Mouse (Mus musculus) left cerebral cortex, adult 9 months (tissue): ENCODE measurements around the gene Coro6.

Experiments used
- DNase-seq, 2 experiments: peaks; one replicate each; pipeline ENCODE4 v3.0.0; 2022; ENCODE audit warnings: low spot score in 2 of 2

Gene Coro6

DNA sequence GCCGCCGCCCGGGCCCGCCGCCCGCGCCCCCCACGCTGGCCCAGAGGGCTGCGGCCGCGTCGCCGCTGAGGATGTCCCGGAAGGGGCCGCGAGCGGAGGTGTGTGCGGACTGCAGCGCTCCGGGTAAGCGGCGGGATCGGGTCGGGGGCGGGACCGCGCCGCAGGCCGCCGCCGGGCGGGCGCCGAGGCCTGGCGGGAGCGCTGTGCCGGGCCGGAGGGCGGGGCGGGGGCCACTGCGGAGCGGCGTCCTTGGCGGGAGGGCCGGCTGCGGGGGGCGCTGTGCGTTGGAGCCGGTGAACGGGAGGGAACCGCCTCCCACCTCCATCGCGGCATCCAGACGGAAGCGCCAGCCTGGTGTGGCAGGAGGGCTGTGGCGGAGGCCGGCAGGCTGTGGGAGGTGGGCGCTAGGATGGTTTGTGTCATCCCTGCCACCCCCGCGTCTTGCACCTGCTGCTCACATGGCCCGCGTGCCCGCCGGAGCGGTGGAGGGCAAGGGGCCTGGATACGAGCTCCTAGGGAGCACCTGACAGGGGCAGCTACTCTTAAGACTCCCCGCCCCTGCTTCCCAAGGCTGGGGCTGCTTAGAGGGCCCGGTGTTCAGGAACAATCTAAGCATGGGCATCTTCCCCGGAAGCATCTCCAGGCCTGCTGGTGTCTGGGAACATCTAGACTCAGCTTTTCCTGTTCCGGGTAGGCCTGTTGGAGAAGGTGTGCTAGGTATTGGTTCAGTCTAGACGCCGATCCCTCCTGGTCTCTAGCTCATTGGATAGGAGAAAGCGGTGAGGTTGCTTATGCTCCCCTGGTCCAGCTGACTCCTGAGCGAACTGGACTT lies 31.5 kb downstream of the Coro6 start, which contains the start of gene Git1:
Git1 (plus strand) TSS at position 51 of the 832 bp plus-strand sequence.
- peak in 1 of 2 experiments; percentile 69 for DNase-seq

DNA sequence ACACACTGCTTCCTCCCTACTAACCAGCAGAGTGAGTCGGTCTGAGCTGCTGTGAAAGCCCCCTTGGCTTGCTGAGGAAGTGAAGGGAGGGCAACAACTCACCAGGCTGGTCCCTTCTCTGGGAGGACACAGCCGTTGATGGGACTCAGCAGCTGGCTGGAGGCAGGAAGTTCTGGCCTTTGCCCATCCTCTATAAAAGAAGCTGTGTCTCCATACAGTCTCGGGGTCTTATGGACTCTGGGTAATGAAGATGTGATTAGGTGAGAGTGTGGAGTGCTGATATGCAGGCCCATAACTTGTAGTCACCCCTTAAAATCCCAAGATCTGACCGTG lies 32.1 kb downstream of the Coro6 start:
- no peak for DNase-seq

DNA sequence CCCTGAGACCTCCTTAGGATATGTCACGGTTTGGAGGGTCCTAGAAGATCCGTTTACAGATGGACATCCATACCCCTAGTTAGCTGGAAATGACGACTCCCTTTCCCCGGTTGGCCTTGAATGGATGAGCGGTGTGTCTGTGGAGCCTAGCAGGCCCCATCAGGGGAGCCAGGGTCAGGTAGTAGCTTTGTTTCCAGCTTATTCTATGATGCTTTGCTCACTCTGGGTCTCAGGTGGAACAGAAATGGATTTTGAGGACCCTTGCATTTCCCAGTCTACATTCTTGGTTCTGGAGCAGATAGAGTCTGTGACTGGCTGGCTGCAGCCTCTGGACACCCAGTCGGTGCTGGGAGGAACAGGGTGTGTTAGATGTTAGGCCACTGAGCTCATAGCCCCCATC lies 32.6 kb downstream of the Coro6 start:
- no peak for DNase-seq

DNA sequence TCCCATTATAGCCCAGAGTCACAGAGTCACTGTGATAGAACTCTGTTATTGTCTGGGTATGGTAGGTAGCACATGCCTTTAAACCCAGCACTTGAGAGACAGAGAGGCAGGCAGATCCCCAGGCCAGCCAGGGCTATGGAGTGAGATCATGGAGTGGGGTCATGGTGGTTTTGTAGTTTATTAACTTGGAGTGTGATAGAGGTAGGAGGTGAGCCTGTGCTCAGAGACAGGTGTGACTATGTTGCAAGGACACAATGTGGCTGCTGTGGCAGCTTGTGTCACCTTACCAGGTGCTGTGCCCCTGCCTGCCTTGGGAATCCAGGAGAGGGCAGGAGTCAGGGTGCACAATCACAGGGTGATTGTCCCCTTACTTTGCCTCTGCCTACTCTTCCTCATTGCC lies 33.3 kb downstream of the Coro6 start:
- no peak for DNase-seq

DNA sequence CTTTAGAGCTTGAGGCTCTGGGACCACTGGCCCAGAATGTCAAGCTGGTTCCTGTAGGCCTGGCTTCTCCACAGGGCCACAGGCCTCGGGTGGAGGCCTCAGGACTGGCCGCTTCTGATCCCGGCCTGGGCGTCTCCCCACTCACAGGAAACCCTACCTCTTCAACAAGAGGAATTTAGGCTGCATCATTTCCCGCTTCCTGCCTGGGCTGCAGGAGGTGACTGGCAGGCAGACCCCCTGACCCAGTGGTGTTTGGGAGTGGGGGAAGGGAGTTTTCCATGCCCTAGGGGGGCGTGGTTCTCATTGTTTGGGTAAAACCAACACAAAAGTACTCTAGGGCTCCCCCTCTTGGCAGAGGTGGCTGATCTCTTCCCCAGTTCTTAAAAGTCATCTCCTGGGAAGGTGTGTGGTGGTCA lies 35.1 kb downstream of the Coro6 start:
- DNase-seq: no peak

DNA sequence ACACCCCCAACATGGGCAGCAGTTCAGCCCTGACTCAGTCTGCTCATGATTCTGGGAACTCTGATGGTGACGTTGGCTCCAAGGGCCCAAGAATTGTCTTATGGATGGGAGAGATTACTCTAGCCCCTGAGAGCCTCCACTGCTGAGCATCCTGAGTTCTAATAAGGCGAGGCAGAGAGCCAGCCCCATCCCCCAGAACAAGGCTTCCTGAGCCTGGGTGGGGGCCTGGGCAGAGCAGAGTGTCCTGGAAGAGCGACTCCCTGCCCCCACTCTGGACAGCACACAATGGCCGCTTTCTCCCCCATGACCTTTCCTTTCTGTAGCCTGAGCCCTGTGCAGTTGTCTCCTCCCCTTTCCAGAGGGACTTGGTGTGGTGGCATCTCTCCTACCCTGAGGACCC lies 35.6 kb downstream of the Coro6 start:
- DNase-seq: no peak

DNA sequence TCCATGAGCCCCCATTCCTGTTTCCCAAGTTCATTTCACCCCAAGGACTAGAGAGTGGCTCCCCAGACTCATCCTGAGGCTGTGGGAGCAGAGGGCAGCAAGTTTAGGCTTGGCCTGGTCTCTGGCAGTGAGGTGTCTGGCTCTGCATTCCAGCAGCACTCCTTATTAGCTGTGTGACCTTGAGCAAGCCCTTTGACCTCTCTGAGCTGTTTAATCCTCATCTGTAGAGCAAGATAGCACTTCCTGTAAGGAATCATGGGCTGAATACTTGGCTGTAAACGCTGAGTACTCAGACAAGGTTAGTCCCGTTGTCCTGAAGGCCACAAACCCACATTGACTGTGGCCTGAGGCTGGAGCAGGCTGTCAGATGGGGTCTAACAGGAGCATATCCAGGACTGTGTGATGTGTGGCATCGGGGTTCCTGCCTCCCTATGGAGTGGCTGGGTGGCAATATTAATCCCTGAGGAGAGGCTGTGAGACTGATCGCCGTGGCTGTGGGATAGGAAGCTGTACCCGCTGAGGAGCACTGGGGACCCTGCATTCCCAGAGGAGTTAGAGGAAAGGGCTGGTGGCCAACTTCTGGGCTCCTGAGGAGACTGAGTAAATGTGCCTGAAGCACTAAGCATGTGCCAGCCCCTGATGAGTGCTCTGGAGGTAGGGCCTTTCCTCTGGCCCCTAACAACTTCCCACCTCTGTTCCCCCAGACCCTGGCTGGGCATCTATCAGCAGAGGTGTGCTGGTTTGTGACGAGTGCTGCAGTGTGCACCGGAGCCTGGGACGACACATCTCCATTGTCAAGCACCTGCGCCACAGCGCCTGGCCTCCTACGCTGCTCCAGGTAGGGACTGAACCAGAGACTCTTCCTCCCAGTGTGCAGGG lies 36.3 kb downstream of the Coro6 start:
- no peak for DNase-seq

DNA sequence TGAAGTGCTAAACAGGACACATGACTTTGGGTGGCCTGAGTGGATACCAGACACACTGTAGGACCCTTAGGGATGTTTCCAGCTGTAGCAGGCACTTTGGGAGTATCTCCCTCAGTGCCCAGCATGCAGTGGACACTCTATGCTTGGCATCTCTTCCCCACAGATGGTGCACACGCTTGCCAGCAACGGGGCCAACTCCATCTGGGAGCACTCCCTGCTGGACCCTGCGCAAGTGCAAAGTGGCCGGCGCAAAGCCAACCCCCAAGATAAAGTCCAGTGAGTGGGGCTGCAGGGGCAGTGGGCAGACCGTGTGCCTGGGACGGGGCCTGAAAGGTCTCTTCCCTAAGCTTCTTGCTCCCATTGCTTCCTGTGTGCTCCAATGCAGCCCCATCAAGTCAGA lies 37.1 kb downstream of the Coro6 start:
- no peak for DNase-seq

DNA sequence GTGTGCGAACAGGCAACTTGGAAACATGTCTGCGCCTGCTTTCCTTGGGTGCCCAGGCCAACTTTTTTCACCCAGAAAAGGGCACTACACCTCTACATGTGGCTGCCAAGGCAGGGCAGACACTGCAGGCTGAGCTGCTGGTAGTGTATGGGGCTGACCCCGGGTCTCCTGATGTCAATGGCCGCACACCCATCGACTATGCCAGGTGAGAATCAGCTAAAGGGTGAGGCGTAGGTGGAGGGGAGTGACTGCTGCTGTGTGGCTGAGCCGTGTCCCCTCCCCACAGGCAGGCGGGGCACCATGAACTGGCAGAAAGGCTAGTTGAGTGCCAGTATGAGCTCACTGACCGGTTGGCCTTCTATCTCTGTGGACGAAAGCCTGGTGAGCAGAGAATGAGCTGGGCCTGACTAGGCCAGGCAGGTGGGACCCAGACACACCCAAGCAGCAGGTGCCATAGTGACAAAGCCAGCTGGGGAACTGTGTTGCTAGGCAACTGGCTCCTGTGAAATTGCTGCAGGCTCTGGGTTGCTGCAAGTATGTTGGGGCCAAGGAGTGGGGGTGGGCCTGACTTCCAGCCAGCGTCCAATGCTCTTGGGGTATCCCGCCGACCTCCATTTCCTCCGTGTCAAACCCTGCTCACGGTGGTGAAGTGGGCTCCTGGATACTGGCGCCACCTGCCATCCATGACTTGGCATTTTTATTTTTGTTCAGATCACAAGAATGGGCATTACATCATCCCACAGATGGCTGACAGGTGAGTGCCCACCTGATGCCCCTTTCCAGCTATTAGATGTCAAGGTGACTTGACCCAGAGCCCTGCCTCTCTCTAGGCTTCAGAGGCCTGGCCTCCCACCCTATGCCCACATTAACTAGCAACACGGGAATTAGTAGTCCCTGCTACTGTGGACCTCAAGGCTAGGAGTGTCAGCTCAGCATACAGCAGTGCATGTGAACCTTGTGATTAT lies 38.4 kb downstream of the Coro6 start:
- DNase-seq: peak in 1 of 2 experiments; percentile 72

DNA sequence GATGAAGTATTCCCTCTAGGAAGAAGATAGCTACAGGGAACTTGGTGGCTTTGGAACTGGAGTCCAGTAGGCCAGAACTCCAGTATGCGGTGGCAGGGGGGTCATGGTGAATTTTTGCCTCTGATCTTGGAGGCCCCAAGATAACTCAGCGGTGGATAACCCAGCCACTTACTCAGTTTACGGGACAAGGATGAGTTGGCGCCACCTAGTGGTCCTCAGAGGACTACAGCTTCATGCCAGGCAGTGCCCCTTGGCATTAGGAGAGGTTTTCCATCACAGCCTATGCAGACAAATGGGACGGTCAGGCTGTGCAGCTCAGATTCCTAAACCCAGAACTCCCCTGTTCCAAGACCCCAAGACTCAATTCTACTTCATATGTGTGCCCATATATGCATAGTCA lies 39.2 kb downstream of the Coro6 start:
- peak in 1 of 2 experiments; percentile 85 for DNase-seq

DNA sequence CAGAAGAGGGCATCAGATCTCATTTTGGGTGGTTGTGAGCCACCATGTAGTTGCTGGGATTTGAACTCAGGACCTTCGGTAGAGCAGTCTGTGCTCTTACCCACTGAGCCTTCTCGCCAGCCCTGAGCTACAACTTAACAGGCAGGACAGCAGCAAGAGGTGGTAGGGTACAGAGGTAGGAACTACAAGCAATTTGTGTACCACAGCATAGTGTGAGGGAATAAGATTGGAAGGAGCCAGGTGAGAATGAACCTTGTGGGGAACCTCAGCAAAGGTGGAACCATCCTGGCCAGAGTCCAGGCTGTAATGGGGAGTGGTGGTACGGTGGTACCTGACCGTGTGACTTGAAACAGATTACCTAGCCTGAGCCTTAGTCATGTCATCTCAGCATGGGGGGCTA lies 39.8 kb downstream of the Coro6 start:
- no peak for DNase-seq

DNA sequence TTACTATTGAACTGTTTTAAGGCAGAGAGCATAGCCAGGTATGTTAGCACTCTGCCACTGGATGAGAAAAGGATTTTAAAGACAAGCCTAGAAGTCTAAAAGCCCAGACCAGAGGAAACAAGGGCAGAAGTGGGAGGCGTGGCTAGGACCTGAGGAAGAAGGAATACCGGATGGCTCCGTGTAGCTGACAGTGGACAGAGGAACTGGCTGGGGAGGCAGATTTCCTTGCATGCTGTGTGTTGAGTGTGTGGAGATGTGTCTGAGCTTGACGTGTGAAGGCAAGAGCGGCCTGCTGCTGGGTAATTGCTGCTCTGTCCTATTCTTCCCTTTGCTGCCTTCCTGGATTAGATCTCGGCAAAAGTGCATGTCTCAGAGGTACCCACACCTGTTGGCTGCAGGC lies 40.3 kb downstream of the Coro6 start:
- DNase-seq: no peak

DNA sequence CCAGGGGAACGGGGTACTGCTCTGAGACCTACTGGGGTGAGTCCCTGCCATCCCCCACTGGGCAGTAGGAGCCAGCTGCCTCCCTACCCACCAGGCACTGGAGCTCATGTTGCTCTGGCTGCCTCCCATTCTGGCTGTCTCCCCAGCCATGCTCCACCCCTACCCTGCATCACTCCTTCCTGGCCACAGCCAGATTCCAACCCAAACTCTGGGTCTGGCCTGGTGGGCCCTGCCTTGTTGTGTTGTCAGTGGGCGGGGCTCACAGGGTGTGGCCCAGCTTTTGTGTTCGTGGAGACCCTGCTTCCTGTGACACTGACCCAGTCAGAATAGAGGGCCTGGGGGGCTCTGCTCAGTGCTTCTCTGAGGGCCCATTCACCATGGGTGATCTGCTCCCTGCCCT lies 41.3 kb downstream of the Coro6 start:
- DNase-seq: no peak

DNA sequence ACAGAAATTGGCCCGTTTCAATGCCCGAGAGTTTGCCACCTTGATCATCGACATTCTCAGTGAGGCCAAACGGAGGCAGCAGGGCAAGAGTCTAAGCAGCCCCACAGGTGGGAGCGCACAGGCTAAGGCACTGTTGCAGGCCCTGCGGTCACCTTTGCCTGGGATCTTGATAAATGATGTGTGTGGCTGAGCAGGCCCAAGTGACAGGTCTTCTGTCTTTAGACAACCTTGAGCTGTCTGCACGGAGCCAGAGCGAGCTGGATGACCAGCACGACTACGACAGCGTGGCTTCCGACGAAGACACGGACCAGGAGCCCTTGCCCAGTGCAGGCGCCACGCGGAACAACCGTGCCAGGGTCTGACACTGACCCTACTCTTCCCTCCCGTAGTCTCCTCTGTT lies 42.2 kb downstream of the Coro6 start:
- no peak for DNase-seq

DNA sequence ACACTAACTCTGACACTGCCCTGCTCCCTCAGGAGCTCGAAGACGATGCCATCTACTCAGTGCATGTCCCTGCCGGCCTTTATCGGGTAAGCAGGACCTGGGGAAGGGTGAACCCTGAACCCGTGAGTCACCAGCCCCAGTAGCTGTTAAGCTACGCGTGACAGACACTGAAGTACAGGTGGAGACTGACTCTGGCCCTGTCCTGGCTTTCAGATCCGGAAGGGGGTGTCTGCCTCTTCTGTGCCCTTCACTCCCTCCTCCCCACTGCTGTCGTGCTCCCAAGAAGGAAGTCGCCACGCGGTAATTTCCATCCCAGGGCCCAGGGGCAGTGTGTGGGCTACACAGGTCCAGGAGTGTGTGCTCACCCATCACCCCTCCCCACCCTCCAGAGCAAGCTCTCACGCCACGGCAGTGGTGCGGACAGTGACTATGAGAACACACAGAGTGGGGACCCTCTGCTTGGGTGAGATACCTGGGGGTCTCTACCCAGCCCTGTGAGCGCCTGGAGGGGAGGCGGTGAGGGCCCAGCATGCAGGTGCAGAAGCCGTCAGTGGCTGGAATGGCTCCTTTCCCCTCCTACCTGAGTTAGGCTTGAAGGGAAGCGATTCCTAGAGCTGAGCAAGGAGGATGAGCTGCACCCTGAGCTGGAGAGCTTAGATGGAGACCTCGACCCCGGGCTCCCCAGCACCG lies 43.2 kb downstream of the Coro6 start:
- no peak for DNase-seq

DNA sequence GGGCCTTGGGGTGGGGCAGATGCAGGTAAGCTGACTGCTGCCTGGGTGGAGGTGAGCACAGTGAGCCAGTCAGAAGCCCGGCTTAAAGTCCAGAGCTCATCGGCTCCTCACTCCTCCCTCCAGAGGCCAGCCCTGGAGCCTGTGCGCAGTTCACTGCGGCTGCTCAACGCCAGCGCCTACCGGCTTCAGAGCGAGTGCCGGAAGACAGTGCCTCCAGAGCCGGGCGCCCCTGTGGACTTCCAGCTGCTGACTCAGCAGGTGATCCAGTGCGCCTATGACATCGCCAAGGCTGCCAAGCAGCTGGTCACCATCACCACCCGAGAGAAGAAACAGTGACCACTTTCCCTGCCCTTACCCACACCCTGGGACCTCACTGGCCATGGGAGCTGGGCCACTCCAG lies 44.1 kb downstream of the Coro6 start:
- no peak for DNase-seq

DNA sequence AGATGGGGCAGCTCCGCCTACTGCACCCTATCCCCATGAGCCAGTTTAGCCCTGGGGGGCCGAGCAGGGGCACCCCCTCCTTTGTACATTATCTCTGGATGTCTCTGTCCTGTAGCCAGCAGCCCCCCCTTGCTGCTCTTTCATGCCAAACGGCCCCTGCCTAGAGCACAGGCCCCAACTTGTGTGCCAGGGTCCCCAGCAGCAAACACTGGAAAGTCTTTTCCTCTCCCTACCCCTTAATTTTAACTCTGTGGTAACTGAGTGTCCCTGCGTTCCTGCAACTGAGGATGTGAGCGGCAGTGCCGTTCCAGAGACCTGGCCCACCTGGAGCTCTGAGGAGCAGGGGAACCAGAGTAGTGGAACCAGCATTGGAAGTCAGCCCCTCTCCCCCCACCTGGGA lies 44.7 kb downstream of the Coro6 start:
- DNase-seq: no peak

DNA sequence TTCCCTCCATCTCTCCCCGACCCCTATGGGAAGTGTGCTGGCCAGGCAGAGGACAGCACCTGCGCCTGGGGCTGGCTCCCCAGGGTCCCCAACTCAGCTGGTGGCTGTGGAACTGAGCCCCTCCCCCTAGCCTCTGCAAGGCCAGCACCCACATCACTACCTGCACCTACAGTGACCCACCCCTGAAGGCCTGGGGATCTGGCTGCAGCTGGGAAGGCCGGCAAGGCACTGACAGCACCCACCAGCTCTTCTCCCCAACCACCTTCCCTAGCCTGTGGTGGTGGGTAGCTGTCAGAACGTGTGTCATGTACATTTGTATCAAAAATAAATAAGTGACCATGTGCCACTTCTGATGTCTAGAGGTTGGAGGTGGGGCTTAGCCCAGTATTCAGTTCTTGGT lies 45.2 kb downstream of the Coro6 start:
- DNase-seq: no peak

DNA sequence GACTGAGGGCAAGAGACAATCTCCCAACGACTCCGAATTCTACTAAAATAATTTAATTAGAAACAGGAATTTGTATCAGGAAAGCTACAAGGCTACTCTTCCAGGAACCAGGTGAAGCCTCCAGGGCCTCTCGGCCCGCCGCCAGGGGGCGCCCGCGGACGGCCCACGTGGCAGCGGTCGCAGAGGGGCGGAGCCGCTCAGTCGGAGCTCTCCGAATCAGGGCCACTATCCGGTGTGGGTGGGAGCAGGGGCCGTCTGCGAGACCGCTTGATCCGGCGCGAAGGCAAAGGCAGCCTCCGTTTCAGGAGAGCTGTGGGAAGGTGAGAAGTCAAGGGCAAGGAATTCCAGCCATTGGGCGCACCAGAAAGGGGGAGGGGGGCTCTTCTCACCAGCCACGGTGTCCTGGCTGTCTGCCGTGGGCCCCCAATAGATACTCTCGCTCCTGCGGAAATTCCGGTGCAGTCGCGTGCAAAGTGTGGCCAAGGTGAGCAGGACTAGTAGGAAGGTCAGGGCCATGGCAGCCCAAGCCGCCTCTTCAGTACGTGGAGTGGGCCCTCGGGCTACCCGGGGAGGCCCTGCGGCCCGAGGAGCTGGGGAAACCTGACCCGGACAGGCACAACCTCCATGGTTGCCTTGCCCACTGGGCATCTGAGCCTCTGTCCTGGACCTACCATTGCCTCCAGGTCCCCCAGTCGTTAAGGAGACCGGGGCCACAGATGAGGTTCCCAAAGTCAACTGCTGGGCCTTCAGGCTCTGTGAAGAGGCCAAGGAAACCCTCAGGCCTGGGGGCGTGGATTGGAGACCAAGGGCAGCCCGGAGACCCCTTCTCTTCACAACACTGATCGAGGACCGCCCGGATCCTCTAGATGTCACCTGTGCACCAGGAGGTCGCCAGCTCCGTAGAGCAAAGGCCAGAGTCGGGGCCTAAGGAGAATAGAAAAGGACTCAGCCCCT lies 46.1 kb downstream of the Coro6 start:
- peak in 1 of 2 experiments; percentile 87 for DNase-seq

DNA sequence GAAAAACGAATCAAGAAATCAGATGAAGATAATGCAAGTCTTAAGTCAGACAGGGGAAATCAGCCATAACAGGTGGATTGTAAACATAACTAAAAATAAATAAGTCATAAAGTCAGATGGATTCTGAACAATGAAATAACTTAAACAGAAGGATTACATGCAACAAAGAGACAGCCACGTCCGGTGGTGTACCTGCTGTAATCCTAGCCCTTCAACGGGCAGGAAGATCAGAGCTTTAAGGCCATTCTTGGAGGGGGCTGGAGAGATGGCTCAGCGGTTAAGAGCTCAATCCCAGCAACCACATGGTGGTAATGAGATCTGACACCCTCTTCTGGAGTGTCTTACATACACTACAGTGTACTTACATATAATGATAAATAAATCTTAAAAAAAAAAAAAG lies 49.1 kb downstream of the Coro6 start:
- DNase-seq: no peak
